Mouse (Mus musculus): Measurements from ENCODE around the gene Kcnd3. TPM values are rescaled to one million over a fixed set of nuclear protein-coding genes. Genes with fewer than 3 reads are reported as not detected.
A peak's percentile ranks its signal among the peaks of the same experiment; 100 is the strongest.

The Kcnd3 gene
- polyA plus RNA-seq, 2 experiments, result 1.0 to 2.0 TPM

- Histone ChIP-seq H3K4me1 (ENCODE audit: control insufficient read depth, insufficient read depth, low read length) (no peaks in the 10 kb centered on the region), H3K36me3 (ENCODE audit: control insufficient read depth, insufficient read depth, low read length) (no peaks in the 10 kb centered on the region), H3K27me3 (ENCODE audit: control insufficient read depth, insufficient read depth, low read length) (peaks cover 15% of the 10 kb centered on the region; the same call in 1 of the 2 replicates), H3K27ac (replicated peaks; ENCODE audit: low read depth, low read length) (no peak overlapping the region), H3K9me3 (ENCODE audit: control insufficient read depth, low read length) (no peaks in the 10 kb centered on the region), H3K4me2 (replicated peaks; ENCODE audit: low read depth, low read length, severe bottlenecking) (no peak overlapping the region), H3K4me3 (replicated peaks; ENCODE audit: low read length) (no peak overlapping the region), H3K9ac (ENCODE audit: low read depth, low read length, severe bottlenecking) (no peak overlapping the region)
- WGBS, result 45% methylated on average over 5 of the region's 5 CpGs
- DNase-seq (ENCODE audit: low spot score) (no peak), ATAC-seq (ENCODE audit: low FRiP score, low read depth) (no peak)
- TF ChIP-seq POLR2A (IDR thresholded peaks at IDR 0.05; ENCODE audit: borderline replicate concordance, extremely low read depth, insufficient read depth, insufficient read length), result no peak
Observed at GRCm38 (mm10) chr3:105701399-105701798, 249.3 kb downstream of the Kcnd3 start.

- no peak for TF ChIP-seq POLR2A (IDR thresholded peaks at IDR 0.05; ENCODE audit: borderline replicate concordance, extremely low read depth, insufficient read depth, insufficient read length)
- H3K36me3 ChIP-seq (ENCODE audit: control insufficient read depth, insufficient read depth, low read length), result no peaks in the 10 kb centered on the region
- ATAC-seq (ENCODE audit: low FRiP score, low read depth) (no peak), DNase-seq (ENCODE audit: low spot score) (no peak)
- no peaks in the 10 kb centered on the region for H3K4me1 ChIP-seq (ENCODE audit: control insufficient read depth, insufficient read depth, low read length)
- no peak overlapping the region for H3K4me3 ChIP-seq (replicated peaks; ENCODE audit: low read length)
- H3K4me2 ChIP-seq (replicated peaks; ENCODE audit: low read depth, low read length, severe bottlenecking), result no peak overlapping the region
- H3K27me3 ChIP-seq (ENCODE audit: control insufficient read depth, insufficient read depth, low read length), result peaks cover 15% of the 10 kb centered on the region; the same call in 1 of the 2 replicates
- H3K9ac ChIP-seq (ENCODE audit: low read depth, low read length, severe bottlenecking), result no peak overlapping the region
- H3K9me3 ChIP-seq (ENCODE audit: control insufficient read depth, low read length), result no peaks in the 10 kb centered on the region
- 40% methylated on average over 6 of the region's 6 CpGs for WGBS
- H3K27ac ChIP-seq (replicated peaks; ENCODE audit: low read depth, low read length), result no peak overlapping the region
Observed at GRCm38 (mm10) chr3:105703571-105703970, 251.4 kb downstream of the Kcnd3 start.

GRCm38 (mm10) chr3:105704031-105705008 lies 252.2 kb downstream of the Kcnd3 start, which contains the start of gene Inka2:
TSS of gene Inka2 (plus strand) at chr3:105704599.
- 5% methylated on average over 38 of the region's 43 CpGs for WGBS
- peak; percentile 96 for ATAC-seq (ENCODE audit: low FRiP score, low read depth)
- Histone ChIP-seq H3K36me3 (ENCODE audit: control insufficient read depth, insufficient read depth, low read length) (no peaks in the 10 kb centered on the region), H3K4me3 (replicated peaks; ENCODE audit: low read length) (peak within 1 kb of the TSS; percentile 52), H3K9me3 (ENCODE audit: control insufficient read depth, low read length) (no peaks in the 10 kb centered on the region), H3K27ac (replicated peaks; ENCODE audit: low read depth, low read length) (0 out of 2 replicates have a peak within 1 kb of the TSS, but pooled peaks have one; percentile 5), H3K4me2 (replicated peaks; ENCODE audit: low read depth, low read length, severe bottlenecking) (peak within 1 kb of the TSS; percentile 99), H3K27me3 (ENCODE audit: control insufficient read depth, insufficient read depth, low read length) (peaks cover 15% of the 10 kb centered on the region; the same call in 1 of the 2 replicates), H3K4me1 (ENCODE audit: control insufficient read depth, insufficient read depth, low read length) (no peaks in the 10 kb centered on the region), H3K9ac (ENCODE audit: low read depth, low read length, severe bottlenecking) (peak within 1 kb of the TSS; percentile 58)
- peak; percentile 83 for DNase-seq (ENCODE audit: low spot score)
- TF ChIP-seq POLR2A (IDR thresholded peaks at IDR 0.05; ENCODE audit: borderline replicate concordance, extremely low read depth, insufficient read depth, insufficient read length), result no peak

GRCm38 (mm10) chr3:105705061-105705549 lies 253.0 kb downstream of the Kcnd3 start:
- 2% methylated on average over 27 of the region's 28 CpGs for WGBS
- Histone ChIP-seq H3K9me3 (ENCODE audit: control insufficient read depth, low read length) (no peaks in the 10 kb centered on the region), H3K4me1 (ENCODE audit: control insufficient read depth, insufficient read depth, low read length) (no peaks in the 10 kb centered on the region), H3K36me3 (ENCODE audit: control insufficient read depth, insufficient read depth, low read length) (no peaks in the 10 kb centered on the region), H3K27me3 (ENCODE audit: control insufficient read depth, insufficient read depth, low read length) (peaks cover 15% of the 10 kb centered on the region; the same call in 1 of the 2 replicates), H3K4me3 (replicated peaks; ENCODE audit: low read length) (peak overlapping the region; percentile 52), H3K4me2 (replicated peaks; ENCODE audit: low read depth, low read length, severe bottlenecking) (peak overlapping the region; percentile 99), H3K9ac (ENCODE audit: low read depth, low read length, severe bottlenecking) (peak overlapping the region; percentile 58), H3K27ac (replicated peaks; ENCODE audit: low read depth, low read length) (0 out of 2 replicates have a peak overlapping the region, but pooled peaks have one; percentile 5)
- no peak for DNase-seq (ENCODE audit: low spot score)
- ATAC-seq (ENCODE audit: low FRiP score, low read depth), result peak; percentile 28
- no peak for TF ChIP-seq POLR2A (IDR thresholded peaks at IDR 0.05; ENCODE audit: borderline replicate concordance, extremely low read depth, insufficient read depth, insufficient read length)

GRCm38 (mm10) chr3:105705561-105705960 lies 253.4 kb downstream of the Kcnd3 start:
- H3K36me3 ChIP-seq (ENCODE audit: control insufficient read depth, insufficient read depth, low read length), result no peaks in the 10 kb centered on the region
- no peak for DNase-seq (ENCODE audit: low spot score)
- peak overlapping the region; percentile 99 for H3K4me2 ChIP-seq (replicated peaks; ENCODE audit: low read depth, low read length, severe bottlenecking)
- no peak for ATAC-seq (ENCODE audit: low FRiP score, low read depth)
- peak overlapping the region; percentile 52 for H3K4me3 ChIP-seq (replicated peaks; ENCODE audit: low read length)
- WGBS, result 20% methylated on average over 3 of the region's 3 CpGs
- no peaks in the 10 kb centered on the region for H3K9me3 ChIP-seq (ENCODE audit: control insufficient read depth, low read length)
- H3K27me3 ChIP-seq (ENCODE audit: control insufficient read depth, insufficient read depth, low read length), result peaks cover 15% of the 10 kb centered on the region; the same call in 1 of the 2 replicates
- TF ChIP-seq POLR2A (IDR thresholded peaks at IDR 0.05; ENCODE audit: borderline replicate concordance, extremely low read depth, insufficient read depth, insufficient read length), result no peak
- H3K9ac ChIP-seq (ENCODE audit: low read depth, low read length, severe bottlenecking), result peak overlapping the region; percentile 58
- H3K4me1 ChIP-seq (ENCODE audit: control insufficient read depth, insufficient read depth, low read length), result no peaks in the 10 kb centered on the region
- H3K27ac ChIP-seq (replicated peaks; ENCODE audit: low read depth, low read length), result 0 out of 2 replicates have a peak overlapping the region, but pooled peaks have one; percentile 5

Measured in limb, embryonic 14.5 days (tissue).